Mouse (Mus musculus) adrenal gland, adult 2 months (tissue): ENCODE results near the gene Sars2. TPM values are rescaled to one million over a fixed set of nuclear protein-coding genes. Genes with fewer than 3 reads are reported as not detected.

ENCODE experiments used
- DNase-seq: peaks from one replicate; pipeline ENCODE4 v3.0.0; 2021
- polyA plus RNA-seq: library from polyadenylated mRNA; depleted of rRNA; stranded (reverse); fragments of >200 nt; gene quantifications from 2 replicates; pipeline ENCODE4 v1.2.3, GENCODE M21; 2012
- total RNA-seq, 2 experiments: library from RNA; stranded (reverse); gene quantifications; 2 replicates each; pipeline ENCODE4 v1.2.3; 2021

The Sars2 gene
- total and polyA plus RNA-seq, 3 experiments = 16.5 to 42.6 (median 21.2) TPM

- DNase-seq = peak; percentile 87
These were observed 15.2 kb upstream of the Sars2 start for GRCm38 (mm10) chr7:28726600-28726999.

GRCm38 (mm10) chr7:28727649-28728340 lies 14.0 kb upstream of the Sars2 start:
- peak; percentile 45 for DNase-seq

- peak; percentile 93 for DNase-seq
These were observed 9.2 kb upstream of the Sars2 start for GRCm38 (mm10) chr7:28732341-28733142.

DNA sequence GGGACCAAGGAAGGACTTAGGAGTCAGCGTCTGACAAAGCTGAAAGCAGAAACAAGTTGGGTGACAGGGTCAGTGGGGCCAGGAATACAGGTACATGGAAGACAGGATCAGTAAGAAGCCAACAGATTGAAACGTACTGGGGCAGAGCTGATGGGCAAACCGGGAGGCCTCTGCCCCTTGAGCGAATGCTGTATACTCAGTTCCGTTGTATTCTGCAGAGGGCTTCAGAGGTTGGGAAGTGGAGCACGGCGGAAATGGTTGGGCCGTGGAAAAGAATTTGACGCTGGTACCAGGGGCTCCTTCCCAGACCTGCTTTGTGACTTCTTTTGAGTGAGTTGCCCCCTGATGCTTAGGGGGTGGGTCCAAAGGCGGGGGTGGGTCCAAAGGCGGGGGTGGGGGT lies 8.6 kb upstream of the Sars2 start:
- DNase-seq = no peak

DNA sequence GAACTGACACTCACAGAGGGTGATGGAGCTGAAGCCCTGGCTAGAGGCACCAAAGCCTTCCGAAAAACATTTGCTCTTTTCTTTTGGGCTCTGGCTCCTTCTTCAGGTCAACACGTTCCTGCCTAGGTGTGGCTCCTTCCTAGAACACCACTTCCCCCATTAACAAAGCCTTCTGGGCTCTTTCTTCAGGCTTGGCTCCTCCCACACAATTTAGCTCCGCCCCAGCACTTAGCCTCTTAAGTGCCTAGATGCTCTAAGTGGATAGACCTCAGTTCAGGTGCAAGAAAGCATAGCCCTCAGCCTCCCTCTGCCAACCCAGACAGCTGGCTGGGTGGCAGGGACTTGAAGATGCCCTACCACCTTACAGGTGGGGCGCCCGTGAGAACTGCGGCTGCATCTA lies 6.1 kb upstream of the Sars2 start:
- no peak for DNase-seq

DNA sequence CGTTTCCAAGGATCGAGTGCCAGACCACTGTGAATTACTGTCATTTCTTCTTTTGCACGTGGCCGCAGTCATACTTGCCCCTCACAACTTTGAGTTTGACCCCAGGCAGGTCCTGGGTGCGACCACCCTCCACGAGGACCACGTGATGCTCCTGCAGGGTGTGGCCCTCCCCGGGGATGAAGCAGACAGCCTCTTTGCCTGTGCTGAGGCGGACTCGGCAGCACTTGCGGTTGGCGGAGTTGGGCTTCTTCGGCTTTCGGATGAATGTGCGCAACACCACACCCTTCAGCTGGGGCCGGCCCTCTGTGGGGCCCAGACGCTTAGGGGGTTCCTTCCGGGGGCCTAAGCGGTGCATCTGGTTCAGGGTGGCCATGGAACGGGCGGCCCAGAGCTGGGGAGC lies 2.0 kb upstream of the Sars2 start:
- no peak for DNase-seq

DNA sequence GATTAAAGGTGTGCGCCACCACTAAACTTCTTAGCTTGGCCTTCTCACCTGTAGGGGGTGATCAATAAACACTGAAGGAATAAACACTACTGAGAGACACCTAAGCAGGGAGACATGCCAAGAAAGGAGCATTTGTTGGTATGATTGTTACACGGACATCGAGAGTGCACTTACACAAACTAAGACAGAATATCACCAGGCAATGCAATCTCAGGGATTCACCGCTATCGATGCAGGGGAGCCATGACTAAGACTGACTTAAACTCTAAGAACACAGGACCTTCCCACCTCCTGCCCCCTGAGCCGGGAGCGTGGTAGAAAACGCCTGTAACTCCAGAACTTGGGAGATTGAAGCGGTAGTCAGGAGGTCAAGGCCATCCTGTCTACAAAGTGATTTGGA lies 843 bp upstream of the Sars2 start:
- DNase-seq = peak; percentile 42

DNA sequence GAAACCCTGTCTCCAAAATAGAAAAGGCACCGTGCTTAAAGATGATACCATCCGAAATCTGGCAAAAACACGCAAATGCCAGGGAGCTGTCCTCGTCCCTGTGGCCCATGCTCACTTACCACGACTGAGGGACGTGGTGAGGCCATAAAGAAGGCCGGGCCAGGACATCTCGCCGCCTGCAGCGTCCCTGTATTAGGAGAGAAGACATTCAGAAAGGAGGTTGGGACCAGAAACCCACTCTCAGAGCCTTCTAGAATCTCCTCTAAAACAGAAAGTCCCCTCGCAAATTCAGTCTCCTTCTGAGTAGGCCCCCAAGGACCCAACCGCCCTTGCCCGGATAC lies 454 bp upstream of the Sars2 start:
- DNase-seq = no peak

DNA sequence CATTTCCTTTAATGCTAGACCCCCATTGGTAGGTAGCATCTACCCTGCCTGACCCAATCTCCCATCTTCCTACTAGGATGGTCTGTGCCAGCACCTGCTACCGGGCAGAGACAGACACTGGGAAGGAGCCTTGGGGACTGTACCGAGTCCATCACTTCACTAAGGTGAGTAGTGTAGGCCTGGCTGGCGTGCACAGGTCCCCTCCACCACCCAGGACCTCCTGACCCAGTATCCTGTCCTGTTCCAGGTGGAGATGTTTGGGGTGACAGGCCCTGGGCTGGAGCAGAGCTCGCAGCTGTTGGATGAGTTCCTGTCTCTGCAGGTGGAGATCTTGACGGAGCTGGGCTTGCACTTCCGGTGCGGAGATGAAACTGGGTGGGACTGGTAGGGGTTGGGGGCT lies 8.1 kb downstream of the Sars2 start:
- DNase-seq = no peak

GRCm38 (mm10) chr7:28756079-28756478 lies 14.3 kb downstream of the Sars2 start, which contains the start of gene Ccer2:
Ccer2 (plus strand) TSS chr7:28756174.
- DNase-seq = no peak

DNA sequence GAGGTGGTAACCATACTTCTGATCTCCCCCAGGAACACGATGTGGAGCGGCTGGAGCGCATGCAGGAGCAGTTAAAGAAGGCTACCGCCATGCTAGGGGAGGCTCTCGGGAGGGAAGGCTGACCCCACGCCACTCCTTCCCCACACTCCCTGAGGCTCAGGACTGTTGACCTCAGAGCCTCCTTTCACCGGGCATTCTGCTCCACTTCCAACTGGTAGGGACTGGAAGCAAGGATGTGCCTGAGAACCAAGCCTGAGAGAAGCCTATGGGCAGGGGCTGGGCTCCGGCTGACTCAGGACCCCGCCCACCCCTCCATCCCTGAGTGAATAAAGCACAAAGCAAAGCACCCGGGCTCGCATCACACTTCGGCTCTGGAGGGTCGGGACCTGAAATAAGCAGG lies 16.8 kb downstream of the Sars2 start:
- DNase-seq = no peak

DNA sequence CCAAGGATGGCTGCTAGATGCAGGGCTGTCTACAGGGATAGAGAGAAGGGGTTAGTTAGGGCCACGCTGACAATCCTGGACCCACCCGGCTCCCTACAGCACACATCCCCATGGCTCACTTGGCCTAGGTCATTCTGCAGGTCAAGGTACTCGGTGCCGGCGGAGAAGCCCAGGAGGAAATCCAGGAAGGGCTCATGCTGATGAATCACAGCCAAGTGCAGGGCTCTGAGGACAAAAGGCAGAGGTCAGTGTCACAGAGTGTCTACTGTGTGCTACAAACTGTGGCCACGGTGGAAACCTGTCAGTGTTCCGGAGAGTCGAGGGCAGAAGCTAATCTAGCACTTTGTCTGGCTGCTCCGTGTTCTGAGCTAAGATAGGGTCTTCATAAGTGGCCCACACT lies 20.1 kb downstream of the Sars2 start:
- DNase-seq = peak; percentile 67

DNA sequence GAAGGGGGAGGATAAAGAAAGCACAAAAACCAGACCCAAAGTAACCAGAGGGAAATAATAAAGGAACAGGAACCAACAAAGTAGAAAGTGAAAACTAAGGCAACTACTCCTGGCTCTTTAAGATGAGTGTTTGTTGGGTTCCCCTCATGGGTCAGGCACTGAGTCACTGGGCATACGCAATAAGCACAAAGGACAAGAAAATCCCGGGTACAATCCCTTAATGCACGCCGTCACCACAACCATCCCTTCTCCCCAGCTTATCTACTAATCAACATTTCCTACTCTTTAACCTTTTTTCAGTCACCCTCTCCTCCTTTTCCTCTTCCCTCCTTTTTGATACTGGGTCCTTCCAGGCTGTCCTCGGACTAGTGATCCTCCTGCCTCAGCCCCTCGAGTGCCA lies 23.4 kb downstream of the Sars2 start:
- peak; percentile 51 for DNase-seq

DNA sequence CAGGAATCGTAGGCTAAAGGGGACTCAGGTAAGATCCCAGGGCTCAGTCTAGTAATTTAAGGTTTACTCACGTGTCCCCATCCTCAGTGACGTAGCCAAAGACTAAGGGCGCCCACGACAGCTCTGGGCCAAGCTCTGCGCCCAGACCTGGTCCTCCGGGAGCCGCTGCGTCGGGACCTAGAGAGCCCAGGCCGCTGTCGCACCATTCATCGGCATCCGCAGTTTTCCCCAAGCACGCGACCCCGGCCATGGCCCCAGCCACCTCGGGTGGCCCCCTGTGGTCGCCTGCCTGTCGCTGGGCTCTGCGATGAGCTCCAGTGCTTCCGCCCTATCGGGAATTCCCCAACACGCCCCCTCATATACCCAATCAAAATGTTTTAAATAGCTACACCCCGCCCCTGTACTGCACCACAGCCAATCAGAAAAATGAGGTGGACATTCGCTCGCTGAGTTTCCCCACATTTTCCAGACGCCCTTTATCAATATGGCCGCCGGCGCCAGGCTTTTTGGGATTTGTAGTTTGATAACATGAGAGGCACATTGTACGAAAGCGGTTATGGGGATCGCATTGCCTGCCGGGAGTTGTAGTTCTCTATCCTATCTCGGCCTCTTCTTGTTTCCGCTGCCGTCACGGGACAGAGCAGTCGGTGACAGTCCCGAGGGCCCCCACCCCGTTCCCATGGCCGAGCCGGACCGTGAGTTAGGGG lies 24.5 kb downstream of the Sars2 start, which contains the start of gene Sirt2:
Sirt2 (plus strand) TSS at position 563 of the 707 bp plus-strand sequence.
- DNase-seq = peak; percentile 98

DNA sequence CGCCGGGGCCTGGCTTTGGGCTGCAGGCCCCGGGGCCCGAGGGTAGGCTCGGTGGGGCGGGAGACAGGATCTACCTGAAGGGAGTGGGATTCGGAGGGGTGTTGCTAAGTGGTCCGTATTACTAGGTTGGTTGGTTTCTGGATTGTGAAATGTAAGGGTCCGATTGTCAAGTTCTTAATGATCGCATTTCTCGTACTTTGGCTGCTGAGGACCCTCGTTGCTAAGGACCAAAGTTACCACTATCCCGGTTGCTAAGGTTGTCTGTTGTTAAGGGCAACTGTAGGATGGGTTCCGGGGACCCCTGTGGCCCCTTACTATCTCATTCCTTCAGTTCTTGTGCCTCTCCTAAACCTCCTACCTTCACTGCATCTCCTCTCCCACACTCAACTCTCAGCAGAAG lies 25.1 kb downstream of the Sars2 start:
- no peak for DNase-seq

GRCm38 (mm10) chr7:28767462-28767965 lies 25.7 kb downstream of the Sars2 start, which contains the start of gene Nfkbib:
Nfkbib (minus strand) TSS chr7:28767512.
- DNase-seq = no peak

- DNase-seq = no peak
These were observed 27.7 kb downstream of the Sars2 start for GRCm38 (mm10) chr7:28769414-28769958.

DNA sequence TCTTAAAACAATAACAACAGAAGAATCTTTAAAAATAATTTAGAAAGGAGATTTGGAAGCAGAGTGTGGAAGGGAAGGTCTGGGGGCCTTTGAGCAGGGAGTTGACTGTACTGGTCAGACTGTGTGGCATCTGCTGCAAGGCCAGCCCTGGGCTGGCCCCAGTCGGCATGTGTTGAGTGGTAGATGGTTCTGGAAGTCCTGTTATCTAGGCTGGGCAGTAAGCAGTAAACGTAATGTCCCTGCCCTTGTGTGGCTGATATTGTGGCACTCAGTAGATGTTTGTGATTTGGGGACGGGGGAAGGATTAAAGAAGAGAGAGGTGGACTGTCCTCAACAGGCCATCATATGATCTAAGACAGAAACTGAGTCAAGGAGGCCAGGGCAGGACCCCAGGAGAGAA lies 28.5 kb downstream of the Sars2 start:
- DNase-seq = no peak

DNA sequence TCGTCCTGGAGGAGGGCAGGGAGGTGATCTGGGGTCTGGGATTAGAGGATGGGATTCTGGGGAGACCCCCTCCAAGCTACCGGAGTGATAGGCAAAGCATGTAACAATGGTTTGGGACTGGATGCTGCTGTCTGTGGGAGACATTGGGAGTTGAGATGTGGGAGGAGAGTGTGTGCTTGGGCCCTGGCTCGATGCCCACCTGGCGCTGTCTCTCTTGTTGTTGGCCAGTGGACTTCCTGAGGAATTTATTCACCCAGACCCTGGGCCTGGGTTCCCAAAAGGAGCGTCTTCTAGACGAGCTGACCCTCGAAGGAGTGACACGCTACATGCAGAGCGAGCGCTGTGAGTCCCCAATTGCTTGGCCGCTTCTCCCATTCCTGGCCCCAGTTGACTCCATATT lies 30.1 kb downstream of the Sars2 start:
- no peak for DNase-seq

DNA sequence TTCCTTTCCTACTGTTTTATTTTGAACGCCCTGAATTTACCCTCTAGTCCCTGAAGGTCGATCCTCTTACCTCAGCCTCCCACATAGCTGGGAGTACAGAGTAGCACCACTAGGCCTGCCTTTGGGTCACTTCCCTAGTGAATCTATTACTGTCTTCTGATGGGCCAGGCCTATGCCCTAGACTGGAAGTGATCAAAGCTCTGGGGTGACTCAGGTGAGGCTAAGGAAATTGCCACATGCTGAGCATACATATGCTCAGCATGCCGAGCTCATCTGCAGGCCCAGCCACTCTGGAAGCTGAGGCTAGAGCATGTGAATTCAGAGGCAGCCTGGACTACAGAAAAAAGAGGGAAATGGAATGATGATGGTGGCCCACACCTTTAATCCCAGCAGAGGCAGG lies 31.4 kb downstream of the Sars2 start:
- DNase-seq = no peak

GRCm38 (mm10) chr7:28774164-28774563 lies 32.4 kb downstream of the Sars2 start:
- no peak for DNase-seq

DNA sequence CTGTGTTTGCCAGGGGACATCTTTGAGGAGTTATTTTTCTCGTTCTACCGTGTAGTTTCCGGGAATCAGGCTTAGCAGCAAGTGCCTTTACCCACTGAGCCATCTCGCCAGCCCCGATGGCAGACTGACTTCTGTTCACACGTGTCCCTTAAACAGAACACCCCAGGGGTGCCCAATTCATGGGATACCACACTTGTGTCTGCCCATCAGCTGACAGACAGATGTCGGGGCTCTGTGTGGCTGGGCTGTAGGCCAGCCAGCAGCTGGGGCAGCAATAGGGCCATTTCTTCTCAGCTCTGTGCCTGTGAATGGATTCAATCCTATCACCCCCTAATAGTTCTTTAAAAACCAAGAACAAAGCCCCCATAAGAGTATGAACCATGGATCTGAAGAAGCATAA lies 33.3 kb downstream of the Sars2 start:
- no peak for DNase-seq
